Mouse (Mus musculus) T-cell, adult 66 days (primary cell): ENCODE measurements around the gene Olfr937. TPM values are rescaled to one million over a fixed set of nuclear protein-coding genes. Genes with fewer than 3 reads are reported as not detected.

Experiments
- total RNA-seq, 2 experiments: library from RNA; stranded (reverse); gene quantifications; 3 replicates in 1 of 2; 4 replicates in 1 of 2; pipeline ENCODE4 v1.2.4; 2023

Gene Olfr937
- not detected for total RNA-seq

GRCm38 (mm10) chr9:39064851-39065250, at the start of gene Olfr937:
Gene Olfr937 (minus strand): TSS chr9:39064951.

GRCm38 (mm10) chr9:39078787-39079186, 14.0 kb upstream of the Olfr937 start, which contains the start of gene Olfr938:
Gene Olfr938 (minus strand): TSS chr9:39078887.

GRCm38 (mm10) chr9:39023277-39023676, 41.5 kb downstream of the Olfr937 start, which contains the start of gene Olfr146:
Gene Olfr146 (minus strand): TSS chr9:39023377.

Other genes with a start within 250 kb of the Olfr937 start
- not detected for gene Olfr923, start 238.4 kb downstream of the Olfr937 start, total RNA-seq
- gene Olfr924, start 220.5 kb downstream of the Olfr937 start, total RNA-seq, result not detected
- not detected for gene Olfr26, start 209.9 kb downstream of the Olfr937 start, total RNA-seq
- not detected for gene Olfr926, start 187.8 kb downstream of the Olfr937 start, total RNA-seq
- gene Olfr930, start 135.1 kb downstream of the Olfr937 start, total RNA-seq, result not detected
- gene Olfr933, start 92.6 kb downstream of the Olfr937 start, total RNA-seq, result not detected
- gene Olfr934, start 76.6 kb downstream of the Olfr937 start, total RNA-seq, result not detected
- gene Olfr935, start 65.3 kb downstream of the Olfr937 start, total RNA-seq, result not detected
- not detected for gene Olfr146, start 41.6 kb downstream of the Olfr937 start, total RNA-seq
- not detected for gene Olfr938, start 13.9 kb upstream of the Olfr937 start, total RNA-seq
- not detected for gene Olfr27, start 63.2 kb upstream of the Olfr937 start, total RNA-seq
- not detected for gene Olfr943, start 101.4 kb upstream of the Olfr937 start, total RNA-seq
- not detected for gene Olfr944, start 137.0 kb upstream of the Olfr937 start, total RNA-seq
- not detected for gene Olfr1537, start 185.0 kb upstream of the Olfr937 start, total RNA-seq
- gene Olfr945, start 211.9 kb upstream of the Olfr937 start, total RNA-seq, result not detected